In the genomic region with DNA sequence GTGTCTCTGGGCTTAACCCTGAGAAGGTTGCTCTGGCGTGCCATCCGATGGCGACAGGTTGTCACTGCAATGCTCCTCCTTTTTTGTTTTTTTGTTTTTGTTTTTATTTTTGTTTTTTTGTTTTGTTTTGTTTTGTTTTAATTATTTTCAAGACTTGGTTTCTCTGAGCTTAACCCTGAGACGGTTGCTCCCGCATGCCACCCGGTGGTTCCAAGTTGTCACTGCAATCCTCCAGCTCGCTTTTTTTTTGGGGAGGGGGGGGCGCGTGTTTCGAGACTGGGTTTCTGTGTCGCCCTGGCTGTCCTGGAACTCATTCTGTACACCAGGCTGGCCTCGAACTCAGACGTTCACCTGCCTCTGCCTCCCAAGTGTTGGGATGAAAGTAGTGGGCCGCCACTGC, we compare ENCODE assay signal across 9 mouse cellular contexts.
A peak's percentile ranks its signal among the peaks of the same experiment; 100 is the strongest.
DNase-seq lines count a peak whose midpoint lies in the region; ATAC-seq and TF ChIP-seq lines count a peak whose summit lies in the region.
"Had no signal": no experiment of that assay in that cellular context is flagged by ENCODE, and none has a peak within 500 bp of the region (broad histone marks: within the 10 kb centered on the region; RNA-seq: fewer than 3 reads in every experiment).

No protein-coding gene starts in this region.

- no peaks in the 10 kb centered on the region for H3K9me3 ChIP-seq in intestine, postnatal 0 days (ENCODE audit: control insufficient read depth)
- no peaks in the 10 kb centered on the region for H3K9me3 ChIP-seq in intestine, embryonic 16.5 days (ENCODE audit: control insufficient read depth, low read length)
- no peaks in the 10 kb centered on the region for H3K9me3 ChIP-seq in ES-E14 (ENCODE audit: control insufficient read depth, insufficient read depth, low read depth, low read length)
- H3K9me3 ChIP-seq in embryonic facial prominence, embryonic 14.5 days (ENCODE audit: control insufficient read depth, low read length): 0 out of 2 replicates have a peak, but pooled peaks cover 5% of the 10 kb centered on the region
- peaks cover 13% of the 10 kb centered on the region; the same call in 1 of the 2 replicates for H3K9me3 ChIP-seq in midbrain, embryonic 13.5 days
- H3K9me3 ChIP-seq: lung, embryonic 15.5 days had no signal

- H3K4me2 ChIP-seq in intestine, postnatal 0 days (replicated peaks; ENCODE audit: low read depth): peak overlapping the region; percentile 27; the same call in 1 of the 2 replicates
- H3K4me2 ChIP-seq in intestine, embryonic 16.5 days (ENCODE audit: low read depth, low read length): no peak overlapping the region
- peak overlapping the region; percentile 33; the same call in 1 of the 2 replicates for H3K4me2 ChIP-seq in embryonic facial prominence, embryonic 14.5 days (ENCODE audit: low read depth, low read length)
- H3K4me2 ChIP-seq in midbrain, embryonic 13.5 days (replicated peaks): peak overlapping the region; percentile 26
- H3K4me2 ChIP-seq: lung, embryonic 15.5 days had no signal

- no peaks in the 10 kb centered on the region for H3K36me3 ChIP-seq in intestine, postnatal 0 days (ENCODE audit: control insufficient read depth, insufficient read depth)
- no peaks in the 10 kb centered on the region for H3K36me3 ChIP-seq in intestine, embryonic 16.5 days (ENCODE audit: control insufficient read depth, insufficient read depth, low read length)
- H3K36me3 ChIP-seq in ES-E14 (ENCODE audit: control insufficient read depth, insufficient read depth, low read length, poor library complexity, severe bottlenecking): no peaks in the 10 kb centered on the region
- no peaks in the 10 kb centered on the region for H3K36me3 ChIP-seq in embryonic facial prominence, embryonic 14.5 days (ENCODE audit: control insufficient read depth, insufficient read depth, low read length)
- H3K36me3 ChIP-seq in midbrain, embryonic 13.5 days: no peaks in the 10 kb centered on the region
- H3K36me3 ChIP-seq: G1E; lung, embryonic 15.5 days had no signal

- TF ChIP-seq CTCF in intestine, postnatal 0 days (IDR thresholded peaks at IDR 0.05; ENCODE audit: low read depth): no peak

- H3K9ac ChIP-seq in intestine, postnatal 0 days (ENCODE audit: low read depth, low read length): no peak overlapping the region
- H3K9ac ChIP-seq in intestine, embryonic 16.5 days (ENCODE audit: low read depth, low read length): no peak overlapping the region
- no peak overlapping the region for H3K9ac ChIP-seq in ES-E14 (ENCODE audit: insufficient read depth, low read depth, low read length, poor library complexity, severe bottlenecking)
- H3K9ac ChIP-seq in embryonic facial prominence, embryonic 14.5 days (ENCODE audit: low read depth, low read length): no peak overlapping the region
- no peak overlapping the region for H3K9ac ChIP-seq in midbrain, embryonic 13.5 days (replicated peaks)
- H3K9ac ChIP-seq: lung, embryonic 15.5 days had no signal

- no peak overlapping the region for H3K27ac ChIP-seq in intestine, postnatal 0 days (ENCODE audit: low read depth, low read length)
- no peak overlapping the region for H3K27ac ChIP-seq in intestine, embryonic 16.5 days (ENCODE audit: low read length)
- H3K27ac ChIP-seq in ES-E14 (ENCODE audit: insufficient read depth, low read depth, low read length, poor library complexity, severe bottlenecking): no peak overlapping the region
- H3K27ac ChIP-seq in embryonic facial prominence, embryonic 14.5 days (replicated peaks; ENCODE audit: low read depth, low read length): no peak overlapping the region
- no peak overlapping the region for H3K27ac ChIP-seq in midbrain, embryonic 13.5 days
- H3K27ac ChIP-seq: lung, embryonic 15.5 days had no signal

- H3K27me3 ChIP-seq in intestine, postnatal 0 days (replicated peaks; ENCODE audit: control insufficient read depth, insufficient read depth, low read length): no peaks in the 10 kb centered on the region
- no peaks in the 10 kb centered on the region for H3K27me3 ChIP-seq in intestine, embryonic 16.5 days (replicated peaks; ENCODE audit: control insufficient read depth, insufficient read depth, low read length)
- H3K27me3 ChIP-seq in embryonic facial prominence, embryonic 14.5 days (replicated peaks; ENCODE audit: control insufficient read depth, insufficient read depth, low read length): no peaks in the 10 kb centered on the region
- H3K27me3 ChIP-seq in midbrain, embryonic 13.5 days: no peaks in the 10 kb centered on the region
- H3K27me3 ChIP-seq: lung, embryonic 15.5 days had no signal

- H3K4me1 ChIP-seq in intestine, postnatal 0 days (replicated peaks; ENCODE audit: control insufficient read depth, insufficient read depth, low read length): no peaks in the 10 kb centered on the region
- no peaks in the 10 kb centered on the region for H3K4me1 ChIP-seq in intestine, embryonic 16.5 days (ENCODE audit: control insufficient read depth, insufficient read depth, low read length)
- peaks cover 0 to 6% of the 10 kb centered on the region in 2 experiments; a peak in 1 of 4 replicates for H3K4me1 ChIP-seq in ES-E14 (ENCODE audit: control insufficient read depth in 2 of 2, insufficient read depth in 2 of 2, low read length in 2 of 2, poor library complexity in 1 of 2)
- H3K4me1 ChIP-seq in embryonic facial prominence, embryonic 14.5 days (ENCODE audit: control insufficient read depth, insufficient read depth, low read length): no peaks in the 10 kb centered on the region
- no peaks in the 10 kb centered on the region for H3K4me1 ChIP-seq in midbrain, embryonic 13.5 days (replicated peaks)
- H3K4me1 ChIP-seq: lung, embryonic 15.5 days had no signal

- in situ Hi-C loops in ES-E14 (cut with MboI; ENCODE audit: low sequenced_read_pairs in 2 of 2, unreplicated experiment in 2 of 2): no loop called here

- no peak overlapping the region for H3K4me3 ChIP-seq in intestine, postnatal 0 days (ENCODE audit: low read depth, low read length)
- no peak overlapping the region for H3K4me3 ChIP-seq in intestine, embryonic 16.5 days (ENCODE audit: low read length)
- peak overlapping the region; percentile 41 to 55; a peak in 3 of 4 replicates for H3K4me3 ChIP-seq in ES-E14 (ENCODE audit: insufficient read depth in 1 of 2, low read depth in 1 of 2, low read length in 2 of 2, poor library complexity in 1 of 2, severe bottlenecking in 1 of 2)
- H3K4me3 ChIP-seq in embryonic facial prominence, embryonic 14.5 days (ENCODE audit: low read depth, low read length): no peak overlapping the region
- H3K4me3 ChIP-seq in midbrain, embryonic 13.5 days (replicated peaks): no peak overlapping the region; the same call in 1 of the 2 replicates
- H3K4me3 ChIP-seq: lung, embryonic 15.5 days had no signal

- DNase-seq in ES-E14 (ENCODE audit: low read depth, low spot score): no peak
- no peak for DNase-seq in embryonic facial prominence, embryonic 14.5 days (ENCODE audit: low spot score)
- DNase-seq in urinary bladder, postnatal 36 days (ENCODE audit: low spot score in 2 of 2): no peak
- no peak for DNase-seq in layer of hippocampus, adult 9-11 months

- 52% methylated on average over 14 of the region's 14 CpGs for WGBS in intestine, postnatal 0 days
- WGBS in intestine, embryonic 16.5 days: 61% methylated on average over 14 of the region's 14 CpGs
- 52% methylated on average over 14 of the region's 14 CpGs for WGBS in embryonic facial prominence, embryonic 14.5 days
- 67% methylated on average over 14 of the region's 14 CpGs for WGBS in midbrain, embryonic 13.5 days

- no peak for ATAC-seq in intestine, postnatal 0 days
- ATAC-seq in intestine, embryonic 16.5 days: no peak
- ATAC-seq in embryonic facial prominence, embryonic 14.5 days (ENCODE audit: low read depth): no peak
- no peak for ATAC-seq in midbrain, embryonic 13.5 days

TF ChIP-seq in ES-E14, 5 proteins besides CTCF, POLR2A, EP300 and RAD21:
- no peak for TF ChIP-seq MAFK (IDR thresholded peaks at IDR 0.05; ENCODE audit: insufficient read depth, low read depth, low read length)
- TF ChIP-seq ZC3H11A (IDR thresholded peaks at IDR 0.05; ENCODE audit: borderline replicate concordance, low read depth, low read length): 0 out of 2 replicates have a peak, but pooled peaks have one; percentile 9
- 0 out of 2 replicates have a peak, but pooled peaks have one; percentile 22 for TF ChIP-seq ZNF384 (IDR thresholded peaks at IDR 0.05; ENCODE audit: low read depth, low read length)

Comparison
In these comparisons a context has a peak if more than half of its experiments do, and no peak if none do; other contexts are left out.
1. H3K4me3 ChIP-seq: peak in ES-E14 (2 of 2); none in intestine, postnatal 0 days (single experiment), intestine, embryonic 16.5 days (single experiment), embryonic facial prominence, embryonic 14.5 days (single experiment) and midbrain, embryonic 13.5 days (single experiment).